ENCODE assay signal across 13 mouse cellular contexts in genomic region chr6:104493459-104493858, GRCm38 (mm10). TPM values are rescaled to one million over a fixed set of nuclear protein-coding genes. Genes with fewer than 3 reads are reported as not detected.
DNase-seq lines count a peak whose midpoint lies in the region; ATAC-seq and TF ChIP-seq lines count a peak whose summit lies in the region.
"Had no signal": no experiment of that assay in that cellular context is flagged by ENCODE, and none has a peak within 500 bp of the region (broad histone marks: within the 10 kb centered on the region; RNA-seq: fewer than 3 reads in every experiment).

No protein-coding gene starts in this region.

- H3K4me2 ChIP-seq in heart, embryonic 12.5 days: 0 out of 2 replicates have a peak overlapping the region, but pooled peaks have one; percentile 2
- peak overlapping the region; percentile 52 for H3K4me2 ChIP-seq in forebrain, embryonic 14.5 days (ENCODE audit: low read length)
- peak overlapping the region; percentile 49 for H3K4me2 ChIP-seq in midbrain, embryonic 12.5 days (replicated peaks)
- H3K4me2 ChIP-seq: heart, embryonic 11.5 days; limb, embryonic 12.5 days had no signal

- H3K4me1 ChIP-seq in heart, embryonic 12.5 days (replicated peaks): no peaks in the 10 kb centered on the region
- peaks cover 9% of the 10 kb centered on the region for H3K4me1 ChIP-seq in forebrain, embryonic 14.5 days (ENCODE audit: control insufficient read depth, insufficient read depth, low read length)
- peaks cover 16% of the 10 kb centered on the region; the same call in 1 of the 2 replicates for H3K4me1 ChIP-seq in midbrain, embryonic 12.5 days
- H3K4me1 ChIP-seq in heart, adult 2 months (ENCODE audit: control insufficient read depth, insufficient read depth, low read length): no peaks in the 10 kb centered on the region

- no peak for TF ChIP-seq POLR2A in heart, adult 2 months (IDR thresholded peaks at IDR 0.05; ENCODE audit: insufficient read depth, low read depth, low read length)

- no peaks in the 10 kb centered on the region for H3K27me3 ChIP-seq in heart, embryonic 12.5 days (replicated peaks)
- H3K27me3 ChIP-seq in forebrain, embryonic 14.5 days (replicated peaks; ENCODE audit: control insufficient read depth, insufficient read depth, low read length): no peaks in the 10 kb centered on the region
- no peaks in the 10 kb centered on the region for H3K27me3 ChIP-seq in midbrain, embryonic 12.5 days
- H3K27me3 ChIP-seq in heart, adult 2 months (ENCODE audit: control insufficient read depth, insufficient read depth, low read length): no peaks in the 10 kb centered on the region
- H3K27me3 ChIP-seq: limb, embryonic 12.5 days had no signal

- H3K79me2 ChIP-seq in heart, adult 2 months (replicated peaks; ENCODE audit: control insufficient read depth, insufficient read depth, low read length): no peaks in the 10 kb centered on the region

- no peak for TF ChIP-seq EP300 in heart, adult 2 months (IDR thresholded peaks at IDR 0.05; ENCODE audit: insufficient read depth, low read depth, low read length)

- no peaks in the 10 kb centered on the region for H3K9me3 ChIP-seq in heart, embryonic 12.5 days (replicated peaks)
- H3K9me3 ChIP-seq in forebrain, embryonic 14.5 days (replicated peaks; ENCODE audit: control insufficient read depth, low read length): no peaks in the 10 kb centered on the region
- H3K9me3 ChIP-seq in midbrain, embryonic 12.5 days: no peaks in the 10 kb centered on the region
- H3K9me3 ChIP-seq: limb, embryonic 12.5 days had no signal

- no peak overlapping the region for H3K4me3 ChIP-seq in heart, embryonic 12.5 days
- H3K4me3 ChIP-seq in forebrain, embryonic 14.5 days (ENCODE audit: low read depth, low read length): peak overlapping the region; percentile 27
- H3K4me3 ChIP-seq in midbrain, embryonic 12.5 days: peak overlapping the region; percentile 37
- no peak overlapping the region for H3K4me3 ChIP-seq in heart, adult 2 months
- H3K4me3 ChIP-seq: limb, embryonic 12.5 days had no signal

- H3K36me3 ChIP-seq in heart, embryonic 12.5 days: no peaks in the 10 kb centered on the region
- H3K36me3 ChIP-seq in forebrain, embryonic 14.5 days (ENCODE audit: control insufficient read depth, insufficient read depth, low read length): no peaks in the 10 kb centered on the region
- no peaks in the 10 kb centered on the region for H3K36me3 ChIP-seq in midbrain, embryonic 12.5 days
- no peaks in the 10 kb centered on the region for H3K36me3 ChIP-seq in heart, adult 2 months (ENCODE audit: control insufficient read depth, insufficient read depth, low read length)
- H3K36me3 ChIP-seq: limb, embryonic 12.5 days had no signal

- no peak for DNase-seq in heart, adult 8-10 months (ENCODE audit: low spot score)
- DNase-seq in brain, adult 2 months (ENCODE audit: low read depth, low spot score): peak; percentile 53
- DNase-seq in forebrain, embryonic 14.5 days (ENCODE audit: low spot score): no peak
- no peak for DNase-seq in thymus, postnatal 36 days
- no peak for DNase-seq in heart, adult 2 months
- DNase-seq in right cerebral cortex, adult 18-20 months: no peak
- DNase-seq: kidney, postnatal 25 days; lung, postnatal 14 days had no signal

- no peak for TF ChIP-seq CTCF in heart, adult 2 months (IDR thresholded peaks at IDR 0.05)

- no peak for ATAC-seq in heart, embryonic 12.5 days (ENCODE audit: insufficient number of reproducible peaks, low FRiP score)
- 0 out of 2 replicates have a peak, but pooled peaks have one; percentile 30 for ATAC-seq in forebrain, embryonic 14.5 days
- no peak for ATAC-seq in midbrain, embryonic 12.5 days (ENCODE audit: low FRiP score, low read depth)

- no peak overlapping the region for H3K27ac ChIP-seq in heart, embryonic 12.5 days (ENCODE audit: poor library complexity, severe bottlenecking)
- H3K27ac ChIP-seq in forebrain, embryonic 14.5 days (ENCODE audit: low read depth, low read length): no peak overlapping the region
- peak overlapping the region; percentile 77 for H3K27ac ChIP-seq in midbrain, embryonic 12.5 days (replicated peaks)
- no peak overlapping the region for H3K27ac ChIP-seq in heart, adult 2 months
- H3K27ac ChIP-seq: limb, embryonic 12.5 days had no signal

- no peak overlapping the region for H3K9ac ChIP-seq in heart, embryonic 12.5 days
- H3K9ac ChIP-seq in forebrain, embryonic 14.5 days (ENCODE audit: low read length): peak overlapping the region; percentile 56
- peak overlapping the region; percentile 31; the same call in 1 of the 2 replicates for H3K9ac ChIP-seq in midbrain, embryonic 12.5 days (replicated peaks)
- H3K9ac ChIP-seq in heart, adult 2 months (ENCODE audit: low read depth, low read length): no peak overlapping the region
- H3K9ac ChIP-seq: limb, embryonic 12.5 days had no signal

- WGBS in heart, embryonic 12.5 days: 72% methylated on average over 6 of the region's 6 CpGs
- 41% methylated on average over 6 of the region's 6 CpGs for WGBS in forebrain, embryonic 14.5 days
- WGBS in midbrain, embryonic 12.5 days: 40% methylated on average over 6 of the region's 6 CpGs
- 64% methylated on average over 6 of the region's 6 CpGs for WGBS in heart, adult 2 months

- intact Hi-C loops in heart, adult 2 months (cut with DNase I): no loop called here

RNA-seq across cellular contexts. Expression of gene Cntn6, which starts 0.9 kb away (rescaled TPM):
- polyA plus RNA-seq in heart, embryonic 12.5 days (2016; fragmentation: Nextera tagmentation; extraction: Ambion mirVana): 0.26 and 0.64 TPM in 2 replicates
- not detected for total RNA-seq in heart, adult 8-10 months (2022)
- polyA plus RNA-seq in forebrain, embryonic 14.5 days (2014; fragmentation: Nextera tagmentation; extraction: Ambion mirVana): 3.8 and 6.8 TPM in 2 replicates
- 1.8 and 2.9 TPM in 2 replicates for polyA plus RNA-seq in midbrain, embryonic 12.5 days (2016; fragmentation: Nextera tagmentation; extraction: Ambion mirVana)
- total RNA-seq in heart, adult 2 months (2021): not detected
- polyA plus RNA-seq in heart, adult 2 months (2012; rRNA removed): 0.32 TPM in 1 of 2 replicates, not detected in the other
- total RNA-seq: neutrophil, adult 5-6 weeks had no signal
- polyA plus RNA-seq: limb, embryonic 12.5 days had no signal

Comparison
In these comparisons a context has a peak if more than half of its experiments do, and no peak if none do; other contexts are left out.
1. H3K4me2 ChIP-seq: peak in every context shown above with its lines; median percentile 52 in forebrain, embryonic 14.5 days; 49 in midbrain, embryonic 12.5 days; 2 in heart, embryonic 12.5 days.
2. H3K4me3 ChIP-seq: peak in forebrain, embryonic 14.5 days (single experiment) and midbrain, embryonic 12.5 days (single experiment); none in heart, embryonic 12.5 days (single experiment) and heart, adult 2 months (single experiment).
3. H3K9ac ChIP-seq: peak in forebrain, embryonic 14.5 days (single experiment) and midbrain, embryonic 12.5 days (single experiment); none in heart, embryonic 12.5 days (single experiment) and heart, adult 2 months (single experiment).